Mouse (Mus musculus) liver, embryonic 14.5 days (tissue): Measurements from ENCODE around the gene Vav3. TPM values are rescaled to one million over a fixed set of nuclear protein-coding genes. Genes with fewer than 3 reads are reported as not detected.
"Not testable (repeated sequence)": the region's sequence is repeated elsewhere in the genome, so short reads cannot be mapped to it uniquely, and the experiment has no call there.

Experiments
- ATAC-seq: fragments of 200-750 bp; cut with Nextera tagmentation; 2 replicates; pipeline ENCODE4 v1.8.0; 2017; ENCODE audit warnings: moderate number of reproducible peaks, mild to moderate bottlenecking, moderate library complexity; ENCODE audit not compliant: insufficient read depth
- DNase-seq, 3 experiments: peaks; one replicate each; pipeline ENCODE4 v3.0.0-alpha.2; 2012 to 2013; ENCODE audit warnings: low read depth in 3 of 3, low spot score in 3 of 3
- H3K27ac ChIP-seq: fragments of 300-500 bp; sonication (generic); 2 replicates; pipeline ENCODE4 v1.5.1; 2014; ENCODE audit warnings: moderate library complexity, mild to moderate bottlenecking, control low read depth, inconsistent platforms
- H3K27me3 ChIP-seq: fragments of 300-500 bp; sonication (generic); 2 replicates; pipeline ENCODE4 v1.6.1; 2014; ENCODE audit warnings: mild to moderate bottlenecking, low read length, moderate library complexity; ENCODE audit not compliant: control insufficient read depth, insufficient read depth
- H3K36me3 ChIP-seq: fragments of 300-500 bp; sonication (generic); replicated peaks from 2 replicates; pipeline ENCODE4 v1.6.1; 2014; ENCODE audit warnings: low read depth; ENCODE audit not compliant: control insufficient read depth, insufficient read depth
- H3K4me1 ChIP-seq, 2 experiments: fragments of 200-500 bp in 1 of 2; fragments of 300-500 bp in 1 of 2; sonication (generic) in 1 of 2; replicated peaks; 2 replicates each; pipeline ENCODE4 v1.6.1; 2012 to 2014; ENCODE audit warnings: antibody characterized with exemption in 1 of 2, inconsistent platforms in 1 of 2, low read length in 1 of 2; ENCODE audit not compliant: control insufficient read depth in 2 of 2, insufficient read depth in 2 of 2
- H3K4me2 ChIP-seq: fragments of 300-500 bp; sonication (generic); 2 replicates; pipeline ENCODE4 v1.6.1; 2014; ENCODE audit warnings: low read depth, mild to moderate bottlenecking, control low read depth, moderate library complexity
- H3K4me3 ChIP-seq, 2 experiments: fragments of 200-500 bp in 1 of 2; fragments of 300-500 bp in 1 of 2; sonication (generic) in 1 of 2; 2 replicates each; pipeline ENCODE4 v1.5.1; 2012 to 2014; ENCODE audit warnings: low read depth in 2 of 2, low read length in 2 of 2, mild to moderate bottlenecking in 2 of 2, control low read depth in 1 of 2, inconsistent platforms in 1 of 2, moderate library complexity in 1 of 2; ENCODE audit not compliant: insufficient read depth in 1 of 2
- H3K9ac ChIP-seq: fragments of 300-500 bp; sonication (generic); replicated peaks from 2 replicates; pipeline ENCODE4 v1.6.1; 2014; ENCODE audit warnings: mild to moderate bottlenecking, control low read depth, moderate library complexity
- H3K9me3 ChIP-seq: fragments of 300-500 bp; sonication (generic); 2 replicates; pipeline ENCODE4 v1.6.1; 2016; ENCODE audit warnings: low read length, mixed read lengths; ENCODE audit not compliant: control insufficient read depth
- CTCF ChIP-seq: IDR thresholded peaks from 2 replicates; pipeline ENCODE4 v1.5.1; 2016; ENCODE audit warnings: antibody characterized with exemption, low read depth, control low read depth
- EP300 ChIP-seq: IDR thresholded peaks from 2 replicates; pipeline ENCODE4 v1.6.1; 2016; ENCODE audit warnings: antibody characterized with exemption, low read depth
- WGBS: fragments of 180-500 bp; shearing (Covaris S2); extraction: QIAGEN DNeasy Blood & Tissue Kit; methylation state at CpG from one replicate; pipeline ENCODE4 v1.1.7; 2014; ENCODE audit not compliant: insufficient replicate concordance; 5-methylcytosine and 5-hydroxymethylcytosine counted together
- polyA plus RNA-seq, 2 experiments: library from polyadenylated mRNA; depleted of rRNA in 1 of 2; stranded (reverse) in 1 of 2; unstranded in 1 of 2; fragments of >200 nt; fragmentation: Nextera tagmentation in 1 of 2; extraction: Ambion mirVana in 1 of 2; gene quantifications; 2 replicates each; pipeline versions ENCODE4 v1.2.1 to v1.2.3; 2012 to 2014

The Vav3 gene
- polyA plus RNA-seq, 2 experiments, result 1.2 to 2.8 TPM

DNA sequence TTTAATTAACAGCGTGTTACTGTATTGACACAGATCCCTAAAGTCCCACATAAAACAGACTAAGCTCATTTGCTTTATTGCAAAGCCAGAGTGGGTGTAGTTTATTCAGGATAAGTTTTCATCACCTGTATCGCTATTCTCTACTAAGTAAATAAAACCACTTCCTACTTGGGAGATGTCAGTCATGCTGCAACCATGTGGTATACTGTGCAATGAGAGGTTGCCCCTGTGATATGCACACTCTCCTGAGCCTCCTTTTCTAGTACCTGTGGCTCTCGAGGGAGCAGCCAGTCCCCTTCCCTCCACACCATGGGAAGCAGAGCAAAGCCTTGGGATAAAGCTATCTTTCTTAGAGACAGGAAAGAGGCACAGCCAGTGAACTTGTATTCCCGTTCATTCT, 106.5 kb downstream of the Vav3 start:
- WGBS, result 42% methylated on average over 4 of the region's 4 CpGs
- Histone ChIP-seq H3K27me3 (no peaks in the 10 kb centered on the region), H3K4me2 (no peak overlapping the region), H3K27ac (no peak overlapping the region), H3K9ac (no peak overlapping the region), H3K4me1 (peaks cover 0 to 2% of the 10 kb centered on the region in 2 experiments; a peak in 2 of 4 replicates), H3K9me3 (no peaks in the 10 kb centered on the region), H3K4me3 (no peak overlapping the region), H3K36me3 (no peaks in the 10 kb centered on the region)
- ATAC-seq, result no peak
- DNase-seq, result no peak
- TF ChIP-seq CTCF, result no peak
- TF ChIP-seq EP300, result no peak

DNA sequence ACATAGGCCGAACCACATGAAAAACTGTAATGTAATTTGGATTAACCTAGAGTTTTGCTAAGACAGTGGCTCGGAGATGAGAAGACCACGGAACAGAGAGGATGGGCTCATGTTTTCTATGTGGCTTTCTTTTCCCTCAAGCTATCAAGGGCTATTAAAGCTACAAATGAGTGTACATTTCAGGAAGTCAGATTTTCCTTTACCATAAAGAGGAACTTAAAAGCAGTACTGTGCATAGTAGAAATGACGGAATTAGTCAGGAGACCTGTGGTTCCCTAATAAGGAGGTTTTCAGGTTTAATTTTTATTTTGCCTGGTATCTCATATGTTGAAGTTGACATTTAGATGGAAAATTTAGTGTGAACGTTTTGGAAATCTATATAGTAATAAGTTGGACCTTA, 107.8 kb downstream of the Vav3 start:
- 33% methylated on average over 5 of the region's 5 CpGs for WGBS
- H3K9ac ChIP-seq, H3K4me2 ChIP-seq, H3K9me3 ChIP-seq, ATAC-seq, H3K36me3 ChIP-seq, H3K27me3 ChIP-seq, DNase-seq, H3K27ac ChIP-seq, H3K4me3 ChIP-seq, H3K4me1 ChIP-seq: not testable (repeated sequence)

DNA sequence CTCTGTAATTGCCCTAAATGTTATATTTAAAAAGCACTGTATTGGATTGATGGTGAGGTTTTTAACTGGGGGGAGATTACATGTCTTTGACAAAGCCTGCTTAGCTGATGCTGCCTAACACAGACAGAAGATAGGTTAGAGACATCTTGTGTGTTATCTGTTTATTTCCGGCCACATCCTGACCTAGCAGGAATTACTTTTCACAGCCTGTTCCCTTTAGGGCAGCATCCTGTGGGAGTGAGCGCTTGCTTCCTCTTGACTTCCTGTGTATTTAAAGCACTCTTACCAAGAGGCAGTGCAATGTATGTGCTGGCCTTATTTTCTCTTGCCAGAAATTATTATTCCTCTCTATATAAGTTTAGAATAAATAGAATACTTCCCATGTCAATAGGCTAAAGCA, 111.5 kb downstream of the Vav3 start:
- Histone ChIP-seq H3K4me3 (no peak overlapping the region), H3K4me2 (no peak overlapping the region), H3K9me3 (no peaks in the 10 kb centered on the region), H3K27me3 (no peaks in the 10 kb centered on the region), H3K4me1 (peaks cover 0 to 6% of the 10 kb centered on the region in 2 experiments; a peak in 2 of 4 replicates), H3K36me3 (no peaks in the 10 kb centered on the region), H3K9ac (no peak overlapping the region), H3K27ac (no peak overlapping the region)
- ATAC-seq (0 out of 2 replicates have a peak, but pooled peaks have one; percentile 58), DNase-seq (no peak)
- TF ChIP-seq CTCF (no peak), EP300 (no peak)
- WGBS, result 15% methylated on average over 2 of the region's 2 CpGs

DNA sequence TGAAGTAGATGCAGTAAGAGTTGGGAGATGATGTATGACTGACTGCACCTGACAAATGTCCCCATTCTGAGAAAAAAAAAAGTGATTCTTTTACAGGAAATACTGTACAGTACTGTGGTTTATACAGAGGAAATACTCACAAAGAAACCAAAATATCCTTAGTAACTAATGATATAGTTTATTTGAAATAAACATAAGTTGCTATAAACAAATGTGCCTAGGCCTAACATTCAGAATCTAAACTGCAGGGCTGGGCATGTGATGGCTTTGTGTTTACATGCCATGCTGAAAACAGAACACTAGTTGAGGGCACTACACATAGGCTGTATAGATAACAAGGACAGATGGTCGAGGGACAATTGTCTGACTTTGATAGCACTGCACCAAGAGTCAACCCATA, 114.2 kb downstream of the Vav3 start:
- Histone ChIP-seq H3K9ac (no peak overlapping the region), H3K4me1 (peaks cover 0 to 6% of the 10 kb centered on the region in 2 experiments; a peak in 2 of 4 replicates), H3K9me3 (no peaks in the 10 kb centered on the region), H3K4me3 (no peak overlapping the region), H3K27ac (no peak overlapping the region), H3K27me3 (no peaks in the 10 kb centered on the region), H3K36me3 (no peaks in the 10 kb centered on the region), H3K4me2 (no peak overlapping the region)
- WGBS, result 10% methylated on average over 1 of the region's 1 CpGs
- ATAC-seq, result no peak
- TF ChIP-seq EP300 (no peak), CTCF (no peak)
- DNase-seq, result no peak

DNA sequence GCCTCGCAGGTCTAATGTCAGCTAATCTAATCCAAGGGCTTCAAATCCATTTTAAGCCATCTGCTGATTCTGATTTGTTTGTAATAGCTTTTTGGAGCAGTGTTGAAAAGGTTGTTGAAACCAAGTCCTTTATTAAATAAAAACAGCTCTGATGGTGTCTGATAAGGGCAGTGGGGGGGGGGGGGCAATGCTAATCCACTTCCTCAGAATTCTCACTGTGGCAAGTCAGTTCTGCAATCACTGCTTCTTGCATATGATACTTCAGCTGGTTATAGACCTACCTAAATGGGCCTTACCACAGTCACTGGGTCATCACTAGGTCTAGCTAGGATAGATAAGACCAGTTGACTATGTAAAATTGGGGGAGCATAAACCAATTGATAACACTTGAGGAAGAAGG, 115.9 kb downstream of the Vav3 start:
- no peak overlapping the region for H3K4me2 ChIP-seq
- no peaks in the 10 kb centered on the region for H3K36me3 ChIP-seq
- H3K4me3 ChIP-seq, result no peak overlapping the region
- DNase-seq, result no peak
- no peak overlapping the region for H3K9ac ChIP-seq
- no peaks in the 10 kb centered on the region for H3K9me3 ChIP-seq
- H3K27me3 ChIP-seq, result no peaks in the 10 kb centered on the region
- WGBS, result 63% methylated on average over 1 of the region's 1 CpGs
- no peak for ATAC-seq
- peaks cover 0 to 5% of the 10 kb centered on the region in 2 experiments; a peak in 2 of 4 replicates for H3K4me1 ChIP-seq
- no peak overlapping the region for H3K27ac ChIP-seq
- no peak for TF ChIP-seq EP300

DNA sequence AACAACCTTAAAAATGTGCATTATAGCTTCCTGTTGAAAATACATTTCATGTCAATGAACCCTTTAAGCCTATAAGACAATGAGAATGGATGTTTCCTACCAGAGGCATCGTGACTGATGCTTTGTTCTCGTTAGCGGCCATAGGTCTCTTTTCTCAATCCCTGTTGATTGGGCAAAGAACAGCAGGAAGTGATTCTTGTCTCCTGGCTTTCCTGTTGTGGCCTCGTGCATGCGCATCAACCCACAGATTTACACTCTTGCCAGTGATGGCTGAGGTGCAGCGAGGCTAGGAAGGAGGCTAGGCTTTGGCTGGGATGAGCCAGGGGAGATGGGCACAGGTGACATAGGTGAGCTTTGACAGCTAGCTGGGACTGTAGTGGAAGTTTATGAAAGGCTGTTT, 123.2 kb downstream of the Vav3 start:
- Histone ChIP-seq H3K9me3 (no peaks in the 10 kb centered on the region), H3K9ac (no peak overlapping the region), H3K4me1 (0 out of 4 replicates have a peak, but pooled peaks cover 0 to 2% of the 10 kb centered on the region in 2 experiments), H3K36me3 (no peaks in the 10 kb centered on the region), H3K27me3 (no peaks in the 10 kb centered on the region), H3K4me2 (no peak overlapping the region), H3K4me3 (no peak overlapping the region), H3K27ac (no peak overlapping the region)
- DNase-seq, result no peak
- WGBS, result 44% methylated on average over 6 of the region's 6 CpGs
- ATAC-seq, result no peak
- TF ChIP-seq EP300, result no peak
- no peak for TF ChIP-seq CTCF
